Mouse (Mus musculus): Measurements from ENCODE around the gene Tenm3.

The Tenm3 gene

GRCm38 (mm10) chr8:48810615-48811014, 33.1 kb downstream of the Tenm3 start:
- DNase-seq (ENCODE audit: extremely low spot score, low read depth, low spot score) = no peak

GRCm38 (mm10) chr8:48809104-48809503, 34.6 kb downstream of the Tenm3 start:
- DNase-seq (ENCODE audit: extremely low spot score, low read depth, low spot score) = no peak

DNA sequence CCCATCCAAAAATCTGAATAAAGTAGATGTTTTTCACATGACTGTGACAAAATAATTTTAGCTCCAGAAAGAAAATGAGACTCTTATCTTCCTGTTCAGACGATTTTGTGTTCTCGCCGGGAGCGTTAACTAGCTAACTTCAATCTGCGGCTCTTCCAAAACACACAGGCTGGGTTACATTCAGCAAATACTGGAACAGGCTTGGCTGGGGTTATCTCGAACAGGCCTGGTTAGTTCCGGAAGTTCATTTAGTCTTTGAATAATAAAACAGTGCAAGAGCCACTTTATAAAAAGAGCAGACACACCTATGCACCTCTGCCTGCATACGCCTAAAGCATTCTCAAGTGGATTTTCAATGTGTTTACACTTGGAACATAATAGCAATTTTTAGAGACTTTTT, 40.7 kb downstream of the Tenm3 start:
- DNase-seq (ENCODE audit: extremely low spot score, low read depth, low spot score) = no peak

DNA sequence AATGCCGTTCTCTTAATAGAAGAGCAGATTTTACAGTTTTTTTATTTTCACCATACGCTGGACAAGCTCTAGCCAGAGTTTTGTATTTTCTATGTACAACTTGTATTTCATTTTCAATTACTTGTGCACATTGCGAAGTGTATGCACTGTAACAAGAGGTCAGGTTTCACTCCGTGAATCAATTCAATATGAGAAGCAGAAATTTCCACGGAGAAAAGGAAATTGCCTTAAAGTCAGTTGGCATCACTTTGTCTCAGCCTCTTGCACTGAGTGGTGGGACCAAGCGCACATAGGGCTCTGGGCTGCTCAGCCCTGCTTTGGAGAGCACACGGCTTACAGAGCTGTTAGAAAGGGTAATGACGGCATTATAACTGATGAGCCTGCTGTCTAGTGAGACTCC, 41.5 kb downstream of the Tenm3 start:
- DNase-seq (ENCODE audit: extremely low spot score, low read depth, low spot score) = no peak

DNA sequence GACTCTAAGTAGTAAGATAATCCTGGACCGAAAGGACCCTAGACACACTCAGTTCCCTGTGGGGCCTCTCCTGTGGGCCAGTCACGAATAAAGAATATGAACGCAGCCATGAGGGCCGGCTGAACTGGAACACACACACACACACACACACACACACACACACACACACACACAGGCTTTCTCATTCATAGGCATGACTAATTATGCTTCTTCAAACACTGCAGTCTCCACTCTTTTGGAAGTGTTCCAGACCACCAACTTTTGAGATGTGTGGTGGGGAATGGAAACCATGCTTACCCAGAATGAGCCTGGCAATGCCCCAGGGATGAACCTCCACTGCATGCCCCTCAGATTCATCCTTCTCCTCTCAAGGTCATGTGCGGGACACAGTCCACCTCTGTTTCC, 45.8 kb downstream of the Tenm3 start:
- no peak for DNase-seq (ENCODE audit: extremely low spot score, low read depth, low spot score)

DNA sequence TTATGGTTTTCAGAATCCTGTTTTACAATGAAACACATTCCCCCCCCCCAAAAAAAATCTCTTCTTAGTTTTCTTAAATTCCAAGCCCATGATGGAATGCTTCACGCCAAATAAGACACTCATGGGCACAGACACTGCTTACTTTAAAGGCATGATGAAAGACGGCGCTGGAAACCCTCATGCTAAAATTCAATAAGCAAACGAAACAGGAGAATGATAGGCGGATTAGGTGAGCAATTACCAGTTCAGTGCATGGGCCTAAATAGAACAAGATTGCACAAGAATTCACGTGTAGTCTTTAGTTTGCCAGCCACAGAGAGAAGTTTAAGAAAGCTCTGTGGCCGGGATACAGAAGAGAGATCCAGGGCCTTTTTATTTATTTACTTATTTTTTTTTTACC, 49.5 kb downstream of the Tenm3 start:
- no peak for DNase-seq (ENCODE audit: extremely low spot score, low read depth, low spot score)

DNA sequence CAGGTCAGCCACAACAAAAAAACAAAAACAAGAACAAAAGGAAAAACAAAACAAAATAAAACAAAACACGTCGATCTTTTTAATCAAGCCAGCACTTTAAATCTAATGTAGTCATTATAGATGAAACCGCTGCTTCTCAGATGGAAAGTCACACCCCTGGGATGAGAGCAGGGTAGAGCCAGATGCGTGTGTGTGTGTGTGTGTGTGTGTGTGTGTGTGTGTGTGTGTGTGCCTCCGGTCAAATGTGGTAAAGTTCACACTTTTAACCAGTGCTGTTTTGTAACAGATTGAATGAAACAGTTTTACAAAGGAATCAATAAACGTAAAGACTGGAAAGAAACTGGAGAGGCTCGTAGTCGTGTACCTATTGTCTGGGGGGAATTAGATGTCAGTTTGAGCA, 50.0 kb downstream of the Tenm3 start:
- no peak for DNase-seq (ENCODE audit: extremely low spot score, low read depth, low spot score)

DNA sequence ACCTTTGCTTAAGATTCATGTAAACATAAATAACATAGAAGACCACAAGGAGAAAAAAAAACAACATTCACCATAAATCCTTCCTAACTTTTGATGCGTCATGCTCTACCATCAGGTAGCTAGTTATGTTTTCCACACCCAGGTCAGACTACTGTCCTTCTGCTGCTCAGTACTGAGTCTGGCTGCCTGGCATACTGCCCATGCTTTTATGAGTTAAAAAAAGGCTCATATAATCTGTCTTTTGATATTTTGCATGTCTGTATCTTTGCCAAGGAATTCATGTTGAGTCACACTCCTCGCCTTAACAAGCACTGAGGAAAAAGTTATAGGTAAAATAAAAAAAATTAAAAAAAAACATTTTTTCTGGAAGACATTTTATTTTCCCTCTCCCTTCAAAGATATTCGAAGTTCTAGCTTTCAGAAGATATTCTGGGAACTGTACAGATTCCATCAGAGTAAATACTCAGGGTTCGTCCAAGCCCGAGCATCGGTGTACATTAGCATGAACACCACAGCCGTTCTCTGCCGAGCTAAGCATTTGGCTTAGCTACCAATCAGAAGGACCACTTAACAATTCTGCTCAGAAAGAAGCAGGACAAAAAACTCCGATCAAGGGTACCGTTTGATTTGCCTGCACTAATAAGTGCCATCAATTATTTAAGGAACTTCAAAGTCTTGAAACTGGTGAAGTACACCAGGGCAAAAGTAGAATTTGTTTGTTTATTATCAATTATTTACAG, 51.0 kb downstream of the Tenm3 start:
- DNase-seq (ENCODE audit: extremely low spot score, low read depth, low spot score) = no peak

DNA sequence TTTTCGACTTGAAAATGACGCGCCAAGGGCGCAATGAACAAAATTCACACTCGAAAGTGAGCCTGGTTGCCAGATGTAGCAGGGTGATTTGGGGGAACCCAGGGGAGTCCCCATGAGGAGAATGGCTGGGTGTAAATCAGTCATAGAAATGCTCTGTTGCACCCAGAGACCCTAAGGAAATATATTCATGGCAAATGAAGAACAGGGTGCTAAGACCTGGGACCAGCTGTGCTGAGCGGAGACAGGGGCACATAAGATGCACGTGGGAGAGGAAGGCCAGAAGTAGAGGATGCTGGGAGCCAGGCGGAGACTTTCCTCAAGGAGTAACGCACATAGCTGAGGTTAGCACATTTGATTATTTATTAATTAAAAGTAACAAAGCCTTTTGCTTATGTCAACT, 60.4 kb downstream of the Tenm3 start:
- DNase-seq (ENCODE audit: extremely low spot score, low read depth, low spot score) = no peak

- DNase-seq (ENCODE audit: extremely low spot score, low read depth, low spot score) = no peak
Observed at GRCm38 (mm10) chr8:48780628-48781027, 63.1 kb downstream of the Tenm3 start.

DNA sequence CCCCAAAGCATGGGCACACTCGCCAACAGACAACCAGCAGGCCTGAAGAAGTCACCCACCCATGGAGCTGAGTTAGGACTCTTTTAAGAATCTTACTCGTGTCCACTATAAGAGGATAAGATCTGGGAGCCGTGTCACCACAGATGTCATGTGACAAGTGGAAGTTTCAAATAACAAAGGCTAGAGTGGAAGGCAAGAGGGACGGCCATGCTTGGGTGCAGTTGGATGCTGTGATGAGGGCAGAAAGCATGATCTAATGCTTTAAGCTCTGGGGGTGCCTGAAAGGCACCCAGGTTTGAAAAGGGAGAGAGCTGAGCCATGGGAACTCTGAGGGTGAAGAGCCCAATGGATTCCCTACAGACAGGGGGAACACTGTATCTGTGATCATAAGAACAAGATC, 64.6 kb downstream of the Tenm3 start:
- no peak for DNase-seq (ENCODE audit: extremely low spot score, low read depth, low spot score)

DNA sequence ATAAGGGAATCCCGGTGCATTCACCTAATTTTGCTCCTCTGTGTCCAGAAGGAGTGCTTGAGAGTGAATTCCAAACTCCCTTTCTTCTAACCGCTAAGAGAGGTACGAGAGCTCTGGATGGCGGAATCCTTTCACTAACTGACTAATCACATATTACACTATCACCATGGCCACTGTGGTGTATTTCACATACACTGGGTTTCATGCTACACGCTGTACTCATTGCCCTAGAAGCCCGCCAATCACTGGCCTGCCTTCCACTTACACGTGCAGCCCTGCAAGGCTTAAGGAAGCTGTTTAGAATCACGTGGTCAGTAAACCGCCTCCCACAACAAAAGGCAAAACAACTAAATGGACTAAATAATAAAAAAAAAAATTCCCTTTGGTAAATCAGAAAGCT, 67.7 kb downstream of the Tenm3 start:
- no peak for DNase-seq (ENCODE audit: extremely low spot score, low read depth, low spot score)

GRCm38 (mm10) chr8:48775531-48776037, 68.2 kb downstream of the Tenm3 start:
- DNase-seq (ENCODE audit: extremely low spot score, low read depth, low spot score) = no peak

DNA sequence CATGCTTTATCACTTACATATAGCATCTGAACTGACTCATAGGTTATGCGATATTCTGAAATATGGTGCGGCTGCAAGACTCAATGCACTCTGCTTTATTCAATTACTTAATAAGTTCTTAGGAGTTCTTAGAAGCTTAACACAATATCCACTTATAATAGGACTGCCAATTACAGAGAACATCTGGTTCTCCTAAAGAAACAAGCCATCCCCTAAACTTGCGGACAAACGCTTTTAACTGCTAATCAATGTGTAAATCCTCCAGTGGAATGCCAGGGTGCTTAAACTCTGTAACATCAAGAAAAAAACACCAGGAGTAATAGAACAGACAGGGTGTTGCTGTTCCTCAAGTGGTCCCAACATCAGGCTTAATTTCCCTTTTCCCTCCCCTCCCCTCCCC, 68.9 kb downstream of the Tenm3 start:
- no peak for DNase-seq (ENCODE audit: extremely low spot score, low read depth, low spot score)

DNA sequence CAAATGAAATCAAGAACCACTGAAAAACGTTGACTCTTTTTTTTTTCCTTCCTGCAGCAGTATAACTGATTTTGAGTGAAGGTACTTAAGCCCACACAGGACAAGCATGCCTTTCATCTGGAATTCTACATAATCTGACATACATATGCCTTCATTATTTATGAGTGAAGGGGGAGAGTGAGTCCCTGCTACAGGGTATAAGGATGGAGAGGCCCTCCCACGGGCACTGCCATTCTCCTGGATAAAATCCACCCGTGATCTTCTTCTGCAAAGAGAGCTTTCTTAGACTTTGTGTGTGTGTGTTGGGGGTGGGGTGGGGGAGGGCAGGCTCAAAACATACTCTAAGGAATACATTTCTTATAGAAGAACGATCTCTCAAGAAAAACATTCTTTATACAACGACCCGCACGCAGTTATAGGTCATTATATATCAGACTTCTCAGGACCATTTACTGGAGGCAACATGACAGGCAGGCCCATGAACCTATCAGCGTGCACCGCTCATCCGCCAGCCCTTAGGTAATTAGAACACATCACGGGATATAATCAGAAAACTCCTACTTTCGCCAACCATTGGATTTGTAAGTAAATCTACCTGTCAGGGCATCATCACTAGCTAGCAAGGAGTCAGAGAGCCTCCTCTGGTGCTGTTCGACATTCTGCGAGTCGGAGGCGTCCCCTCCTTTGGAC, 77.1 kb downstream of the Tenm3 start:
- DNase-seq (ENCODE audit: extremely low spot score, low read depth, low spot score) = no peak

DNA sequence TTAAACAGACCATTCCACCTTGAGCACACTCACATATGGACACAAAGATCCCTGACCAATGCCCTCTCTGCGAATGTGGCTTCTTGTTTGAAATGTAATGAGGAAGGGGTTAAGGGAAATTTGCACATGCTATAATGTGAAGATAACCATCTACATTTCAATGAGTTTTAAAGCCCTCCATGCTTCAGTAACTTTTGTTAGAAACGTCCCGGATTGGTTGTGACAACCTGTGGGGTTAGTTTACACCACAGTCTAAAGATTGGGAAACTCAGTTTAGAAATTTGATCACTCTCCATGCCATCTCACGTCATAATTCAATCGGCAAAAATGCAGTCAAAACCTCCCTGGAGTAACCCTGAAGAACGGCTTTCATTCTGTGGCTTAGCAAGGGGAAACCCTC, 78.5 kb downstream of the Tenm3 start:
- DNase-seq (ENCODE audit: extremely low spot score, low read depth, low spot score) = no peak

DNA sequence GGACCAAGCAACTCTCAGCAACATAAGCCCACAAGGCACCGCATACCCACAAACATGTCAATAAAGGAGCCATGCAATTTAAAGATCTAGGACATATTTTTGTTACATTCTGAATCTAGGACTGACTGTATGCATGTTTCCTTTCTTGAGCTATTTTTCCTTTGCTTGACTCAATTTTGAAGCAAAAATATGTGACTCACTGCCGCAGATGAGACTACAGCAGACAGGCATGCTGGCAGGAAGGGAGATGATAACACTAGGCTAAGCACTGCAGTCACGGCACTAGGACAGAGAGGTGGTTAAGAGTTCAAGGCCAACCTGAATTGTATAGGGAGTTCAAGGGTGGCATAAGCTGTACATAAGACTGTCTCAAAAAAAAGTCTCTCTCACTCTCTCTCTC, 79.7 kb downstream of the Tenm3 start:
- DNase-seq (ENCODE audit: extremely low spot score, low read depth, low spot score) = no peak

DNA sequence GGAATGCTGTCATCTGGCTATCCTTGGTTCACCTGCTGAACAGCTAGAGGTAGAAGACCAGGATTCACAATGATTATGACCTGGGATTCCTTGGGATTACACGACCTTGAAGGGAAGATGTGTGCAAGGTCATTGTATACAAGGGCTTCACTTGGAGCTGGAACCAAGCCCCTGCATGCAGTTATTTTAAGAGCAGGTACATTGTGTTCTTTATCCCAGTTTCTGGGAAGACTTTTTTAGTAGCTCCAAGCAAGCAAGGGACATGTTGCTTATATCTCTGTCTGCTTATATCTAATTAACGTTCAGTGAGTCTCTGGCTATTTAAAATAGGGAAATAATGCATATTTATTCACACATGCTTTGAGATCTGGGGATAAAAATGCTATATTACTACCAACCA, 86.9 kb downstream of the Tenm3 start:
- DNase-seq (ENCODE audit: extremely low spot score, low read depth, low spot score) = no peak

DNA sequence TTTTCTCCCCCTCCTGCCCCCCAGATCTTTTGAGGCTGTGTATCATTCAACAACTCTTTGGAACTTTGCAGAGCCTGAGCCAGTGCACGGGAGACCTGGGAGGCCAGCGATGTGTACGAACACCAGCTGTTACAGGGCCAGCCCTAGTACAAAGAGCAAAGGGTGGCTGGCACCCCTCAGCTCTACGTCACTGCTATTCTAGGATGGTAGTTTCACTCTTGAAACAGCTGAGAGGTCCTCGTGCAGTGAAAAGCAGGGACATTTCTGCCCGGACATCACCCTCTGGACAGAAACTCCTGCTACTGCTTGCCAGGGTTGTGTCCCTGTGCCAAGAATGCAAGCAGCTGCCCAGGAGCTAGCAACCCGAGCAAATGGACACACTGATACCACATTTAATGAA, 88.3 kb downstream of the Tenm3 start:
- DNase-seq (ENCODE audit: extremely low spot score, low read depth, low spot score) = no peak

DNA sequence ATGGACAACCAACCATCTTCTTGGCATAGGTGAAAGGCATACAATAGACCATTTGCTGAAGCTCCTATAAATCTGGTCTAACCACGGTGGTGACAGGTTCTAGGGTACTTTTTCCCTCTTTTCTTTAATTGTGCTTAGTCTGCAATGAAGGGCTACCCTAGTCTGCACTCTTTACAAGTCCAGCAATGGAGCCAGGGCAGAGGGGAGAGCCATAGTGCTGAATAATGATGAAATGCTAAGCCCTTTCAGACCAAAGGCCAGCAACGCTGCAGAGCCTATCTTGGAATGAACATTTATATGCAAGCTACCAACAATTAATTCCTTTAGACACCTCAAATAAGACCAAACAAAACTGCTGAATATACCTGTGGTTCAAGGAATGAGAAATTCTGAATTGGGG, 88.8 kb downstream of the Tenm3 start:
- no peak for DNase-seq (ENCODE audit: extremely low spot score, low read depth, low spot score)

DNA sequence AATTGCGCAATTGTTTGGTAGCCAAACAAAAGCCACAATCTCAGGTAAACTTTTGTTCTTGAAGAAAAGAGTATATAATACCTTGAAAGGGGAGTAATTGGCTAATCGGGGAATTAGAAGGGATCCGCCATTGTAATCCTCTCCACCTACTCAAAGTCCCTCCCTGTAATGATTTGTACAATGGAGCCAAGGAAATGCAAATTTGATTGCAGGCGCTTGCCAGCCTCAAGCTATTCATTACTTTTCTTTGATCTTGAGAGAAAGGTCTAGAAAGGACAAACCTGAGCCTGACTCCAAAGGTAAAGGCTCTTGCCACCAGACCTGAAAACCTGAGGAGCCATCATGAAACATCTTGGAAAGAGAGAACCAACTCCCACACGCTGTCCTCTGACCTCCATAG, 91.8 kb downstream of the Tenm3 start:
- no peak for DNase-seq (ENCODE audit: extremely low spot score, low read depth, low spot score)

DNA sequence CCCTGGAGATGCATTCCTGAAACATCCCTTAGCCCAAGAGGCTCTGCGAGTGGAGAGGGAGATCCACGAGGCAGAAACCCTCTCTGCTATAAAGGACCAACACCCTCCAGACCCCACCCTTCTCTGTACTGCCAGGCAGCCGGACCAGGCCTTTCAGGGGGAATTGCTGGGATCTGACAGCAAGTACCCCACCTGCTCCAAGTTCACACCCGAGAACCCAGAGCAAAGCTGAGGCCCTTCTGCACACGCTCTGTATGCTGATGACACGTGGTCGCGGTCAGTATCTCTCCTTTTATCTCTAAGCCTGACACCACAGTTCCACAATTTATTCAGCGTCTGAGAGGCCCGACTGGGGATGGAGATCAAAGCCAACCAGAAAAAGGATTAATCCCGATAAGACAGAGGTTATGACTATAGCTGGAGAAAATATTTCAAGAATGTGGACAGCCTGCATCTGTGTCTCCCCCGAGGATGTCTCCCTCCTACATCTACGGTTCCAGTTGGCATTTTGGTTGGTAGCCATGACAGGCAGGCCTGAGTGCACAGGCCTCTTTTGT, 95.2 kb downstream of the Tenm3 start:
- DNase-seq (ENCODE audit: extremely low spot score, low read depth, low spot score) = no peak
